Mouse (Mus musculus) heart, postnatal 0 days (tissue): ENCODE measurements around the gene Rapgef5.

ENCODE experiments used
- CTCF ChIP-seq: IDR thresholded peaks from 2 replicates; pipeline ENCODE4 v1.5.1; 2016; ENCODE audit warnings: antibody characterized with exemption, control low read depth, low read depth
- EP300 ChIP-seq: IDR thresholded peaks from 2 replicates; pipeline ENCODE4 v1.6.1; 2016; ENCODE audit warnings: antibody characterized with exemption, low read depth

- TF ChIP-seq CTCF (no peak), EP300 (no peak)
Observed at GRCm38 (mm10) chr12:117553353-117553752, 37.1 kb downstream of the Rapgef5 start.
